Mouse (Mus musculus) hindbrain, embryonic 12.5 days (tissue): ENCODE measurements around the gene Fbxl22. TPM values are rescaled to one million over a fixed set of nuclear protein-coding genes. Genes with fewer than 3 reads are reported as not detected.

ENCODE experiments used
- ATAC-seq: fragments of 200-750 bp; cut with Nextera tagmentation; 2 replicates; pipeline ENCODE4 v1.8.0; 2017; ENCODE audit warnings: moderate TSS enrichment; ENCODE audit not compliant: low FRiP score
- H3K27ac ChIP-seq: fragments of 300-500 bp; sonication (generic); 2 replicates; pipeline ENCODE4 v1.5.1; 2016; ENCODE audit warnings: mild to moderate bottlenecking
- H3K27me3 ChIP-seq: fragments of 300-500 bp; sonication (generic); 2 replicates; pipeline ENCODE4 v1.6.1; 2016; ENCODE audit warnings: mild to moderate bottlenecking
- H3K36me3 ChIP-seq: fragments of 300-500 bp; sonication (generic); 2 replicates; pipeline ENCODE4 v1.6.1; 2016; ENCODE audit warnings: mild to moderate bottlenecking
- H3K4me1 ChIP-seq: fragments of 300-500 bp; sonication (generic); 2 replicates; pipeline ENCODE4 v1.6.1; 2016
- H3K4me2 ChIP-seq: fragments of 300-500 bp; sonication (generic); replicated peaks from 2 replicates; pipeline ENCODE4 v1.6.1; 2016; ENCODE audit warnings: mild to moderate bottlenecking
- H3K4me3 ChIP-seq: fragments of 300-500 bp; sonication (generic); 2 replicates; pipeline ENCODE4 v1.5.1; 2016; ENCODE audit warnings: mild to moderate bottlenecking
- H3K9ac ChIP-seq: fragments of 300-500 bp; sonication (generic); 2 replicates; pipeline ENCODE4 v1.6.1; 2016; ENCODE audit warnings: mild to moderate bottlenecking, moderate library complexity
- H3K9me3 ChIP-seq: fragments of 300-500 bp; sonication (generic); replicated peaks from 2 replicates; pipeline ENCODE4 v1.6.1; 2016; ENCODE audit warnings: mild to moderate bottlenecking
- WGBS: fragments of 180-500 bp; shearing (Covaris S2); methylation state at CpG from one replicate; pipeline ENCODE4 v1.1.7; 2016; 5-methylcytosine and 5-hydroxymethylcytosine counted together
- polyA plus RNA-seq: library from polyadenylated mRNA; unstranded; fragments of >200 nt; fragmentation: Nextera tagmentation; extraction: Ambion mirVana; gene quantifications from 2 replicates; pipeline ENCODE4 v1.2.1, GENCODE M21; 2016

Fbxl22 gene
- polyA plus RNA-seq, result 1.9 and 2.8 TPM in 2 replicates

DNA sequence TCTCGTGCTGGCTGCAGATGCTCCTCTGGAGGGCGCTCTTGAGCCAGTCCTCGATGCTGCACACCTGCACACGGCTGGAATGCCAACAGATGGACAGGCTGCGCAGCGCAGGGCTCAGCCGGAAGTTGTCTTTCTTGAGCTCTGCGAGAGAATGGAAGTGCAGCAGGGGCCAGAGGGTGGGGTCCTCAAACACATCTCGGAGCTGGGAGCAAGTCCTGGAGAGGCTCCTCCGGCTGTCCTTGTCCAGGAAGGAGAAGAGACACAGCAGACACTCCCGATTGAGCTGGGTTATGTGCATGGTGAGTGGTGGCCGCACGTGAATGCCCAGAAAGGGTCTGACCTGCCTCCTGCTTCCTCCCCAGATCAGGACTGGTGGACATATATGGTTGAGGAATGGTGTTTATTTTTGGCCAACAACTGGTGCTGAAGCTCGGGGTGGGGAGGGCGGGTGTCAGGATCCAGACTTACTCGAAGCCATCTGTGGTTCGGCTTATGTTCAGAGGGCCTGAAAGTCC lies at the start of gene Fbxl22:
Fbxl22 (minus strand) TSS at position 338 of the 515 bp plus-strand sequence.
- Histone ChIP-seq H3K4me1 (peaks cover 13% of the 10 kb centered on the region), H3K36me3 (peaks cover 52% of the 10 kb centered on the region), H3K27ac (peak within 1 kb of the TSS; percentile 94), H3K4me2 (no peak within 1 kb of the TSS), H3K9ac (no peak within 1 kb of the TSS), H3K9me3 (no peaks in the 10 kb centered on the region), H3K27me3 (no peaks in the 10 kb centered on the region), H3K4me3 (no peak within 1 kb of the TSS)
- WGBS, result 75% methylated on average over 17 of the region's 17 CpGs
- no peak for ATAC-seq

GRCm38 (mm10) chr9:66562215-66562614 lies 47.8 kb upstream of the Fbxl22 start:
- ATAC-seq, result no peak
- 80% methylated on average over 1 of the region's 1 CpGs for WGBS
- H3K36me3 ChIP-seq, result no peaks in the 10 kb centered on the region

DNA sequence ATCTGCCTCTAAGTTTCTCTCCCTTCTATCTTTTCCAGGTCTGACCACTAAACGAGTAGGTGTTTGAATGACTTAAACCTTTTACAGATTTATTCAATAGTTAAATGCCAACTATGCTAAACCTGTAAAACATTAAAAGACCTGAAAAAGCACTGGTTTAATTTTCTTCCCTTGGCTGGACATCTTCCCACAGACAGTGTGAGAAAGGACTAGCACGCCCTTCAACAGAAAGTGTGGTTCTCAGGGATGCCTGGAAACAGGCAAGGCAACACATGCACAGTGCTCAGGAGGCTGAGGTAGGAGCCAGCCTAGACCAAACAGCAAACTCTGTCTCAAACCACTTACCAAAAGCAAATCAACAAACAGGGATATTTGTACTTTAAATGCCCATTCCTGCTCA lies 47.1 kb upstream of the Fbxl22 start:
- WGBS, result 86% methylated on average over 2 of the region's 2 CpGs
- Histone ChIP-seq H3K4me2 (no peak overlapping the region), H3K4me3 (no peak overlapping the region), H3K27me3 (no peaks in the 10 kb centered on the region), H3K9me3 (no peaks in the 10 kb centered on the region), H3K9ac (no peak overlapping the region), H3K4me1 (peaks cover 11% of the 10 kb centered on the region; the same call in 1 of the 2 replicates), H3K36me3 (no peaks in the 10 kb centered on the region), H3K27ac (peak overlapping the region; percentile 41; the same call in 1 of the 2 replicates)
- ATAC-seq, result no peak

More at GRCm38 (mm10) chr9:66562215-66562614, 47.8 kb upstream of the Fbxl22 start:
- Histone ChIP-seq H3K9ac (no peak overlapping the region), H3K4me3 (no peak overlapping the region), H3K4me2 (no peak overlapping the region), H3K27ac (no peak overlapping the region), H3K9me3 (no peaks in the 10 kb centered on the region), H3K27me3 (no peaks in the 10 kb centered on the region), H3K4me1 (peaks cover 11% of the 10 kb centered on the region; the same call in 1 of the 2 replicates)

DNA sequence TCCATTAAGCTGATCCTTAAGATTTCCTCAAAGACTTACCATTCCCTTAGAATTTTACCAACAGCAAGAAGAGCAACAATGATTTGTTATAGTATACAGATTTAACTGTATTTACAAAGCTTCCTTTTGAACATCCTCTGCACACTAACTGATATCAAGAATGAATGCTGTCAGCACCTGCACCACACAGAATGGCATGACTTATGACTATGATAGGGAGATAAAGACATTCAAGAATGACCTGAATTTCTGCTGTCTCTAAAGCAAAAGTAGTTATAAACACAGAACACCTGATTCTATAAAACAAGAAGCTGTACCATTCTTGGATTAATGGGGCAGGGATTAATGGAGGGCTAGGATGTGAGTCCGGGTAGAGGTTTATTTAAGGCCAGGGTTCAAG lies 46.3 kb upstream of the Fbxl22 start:
- Histone ChIP-seq H3K36me3 (no peaks in the 10 kb centered on the region), H3K4me1 (peaks cover 11% of the 10 kb centered on the region; the same call in 1 of the 2 replicates), H3K4me2 (no peak overlapping the region), H3K4me3 (no peak overlapping the region), H3K27ac (peak overlapping the region; percentile 60; the same call in 1 of the 2 replicates), H3K9me3 (no peaks in the 10 kb centered on the region), H3K9ac (no peak overlapping the region), H3K27me3 (no peaks in the 10 kb centered on the region)
- ATAC-seq, result no peak
- 73% methylated on average over 1 of the region's 1 CpGs for WGBS

- ATAC-seq, result peak; percentile 69; the same call in 1 of the 2 replicates
- Histone ChIP-seq H3K9me3 (no peaks in the 10 kb centered on the region), H3K27me3 (no peaks in the 10 kb centered on the region), H3K9ac (no peak overlapping the region), H3K4me3 (no peak overlapping the region), H3K4me2 (no peak overlapping the region), H3K4me1 (peaks cover 11% of the 10 kb centered on the region; the same call in 1 of the 2 replicates), H3K27ac (no peak overlapping the region; the same call in 1 of the 2 replicates), H3K36me3 (no peaks in the 10 kb centered on the region)
- WGBS, result 44% methylated on average over 2 of the region's 2 CpGs
Observed at GRCm38 (mm10) chr9:66560295-66560694, 45.9 kb upstream of the Fbxl22 start.

- H3K27me3 ChIP-seq, result no peaks in the 10 kb centered on the region
- H3K27ac ChIP-seq, result no peak overlapping the region
- H3K36me3 ChIP-seq, result peaks cover 8% of the 10 kb centered on the region; the same call in 1 of the 2 replicates
- no peak overlapping the region for H3K4me3 ChIP-seq
- H3K4me2 ChIP-seq, result no peak overlapping the region
- ATAC-seq, result no peak
- peaks cover 11% of the 10 kb centered on the region; the same call in 1 of the 2 replicates for H3K4me1 ChIP-seq
- no peak overlapping the region for H3K9ac ChIP-seq
- H3K9me3 ChIP-seq, result no peaks in the 10 kb centered on the region
- WGBS, result 89% methylated on average over 4 of the region's 4 CpGs
Observed at GRCm38 (mm10) chr9:66558971-66559370, 44.6 kb upstream of the Fbxl22 start.

GRCm38 (mm10) chr9:66542785-66543184 lies 28.4 kb upstream of the Fbxl22 start:
- Histone ChIP-seq H3K9ac (no peak overlapping the region), H3K27ac (no peak overlapping the region), H3K4me3 (no peak overlapping the region), H3K9me3 (no peaks in the 10 kb centered on the region), H3K36me3 (peaks cover 52% of the 10 kb centered on the region), H3K27me3 (no peaks in the 10 kb centered on the region), H3K4me1 (no peaks in the 10 kb centered on the region), H3K4me2 (no peak overlapping the region)
- no peak for ATAC-seq
- WGBS, result 86% methylated on average over 4 of the region's 4 CpGs

- H3K27ac ChIP-seq, result no peak overlapping the region
- no peak for ATAC-seq
- H3K27me3 ChIP-seq, result no peaks in the 10 kb centered on the region
- no peak overlapping the region for H3K4me3 ChIP-seq
- H3K9ac ChIP-seq, result no peak overlapping the region
- H3K4me1 ChIP-seq, result 0 out of 2 replicates have a peak, but pooled peaks cover 2% of the 10 kb centered on the region
- WGBS, result 94% methylated on average over 3 of the region's 3 CpGs
- no peaks in the 10 kb centered on the region for H3K9me3 ChIP-seq
- peaks cover 73% of the 10 kb centered on the region for H3K36me3 ChIP-seq
- H3K4me2 ChIP-seq, result no peak overlapping the region
Observed at GRCm38 (mm10) chr9:66521595-66521994, 7.2 kb upstream of the Fbxl22 start.

DNA sequence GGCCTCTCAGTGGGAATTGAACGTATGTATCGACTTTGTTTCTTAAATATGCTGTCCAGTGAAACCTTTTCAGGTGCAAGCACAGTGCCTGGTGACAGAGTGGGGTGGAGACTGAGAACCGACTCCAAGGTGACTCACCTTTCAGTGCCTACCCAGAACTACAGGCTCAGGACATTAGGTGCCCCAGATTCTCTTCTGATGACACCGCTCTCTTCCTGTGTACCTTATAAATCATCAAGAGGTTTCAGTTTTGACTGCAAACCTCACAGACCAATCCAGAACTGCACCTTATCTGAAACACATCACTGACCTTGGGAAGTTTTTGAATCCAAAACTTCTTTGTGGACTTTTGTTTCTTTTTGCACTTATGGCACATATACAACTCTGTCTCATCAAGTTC lies 5.9 kb upstream of the Fbxl22 start:
- Histone ChIP-seq H3K36me3 (peaks cover 72% of the 10 kb centered on the region), H3K27ac (no peak overlapping the region), H3K4me3 (no peak overlapping the region), H3K9me3 (no peaks in the 10 kb centered on the region), H3K9ac (no peak overlapping the region), H3K4me1 (0 out of 2 replicates have a peak, but pooled peaks cover 2% of the 10 kb centered on the region), H3K4me2 (no peak overlapping the region), H3K27me3 (no peaks in the 10 kb centered on the region)
- WGBS, result 97% methylated on average over 4 of the region's 4 CpGs
- ATAC-seq, result no peak

DNA sequence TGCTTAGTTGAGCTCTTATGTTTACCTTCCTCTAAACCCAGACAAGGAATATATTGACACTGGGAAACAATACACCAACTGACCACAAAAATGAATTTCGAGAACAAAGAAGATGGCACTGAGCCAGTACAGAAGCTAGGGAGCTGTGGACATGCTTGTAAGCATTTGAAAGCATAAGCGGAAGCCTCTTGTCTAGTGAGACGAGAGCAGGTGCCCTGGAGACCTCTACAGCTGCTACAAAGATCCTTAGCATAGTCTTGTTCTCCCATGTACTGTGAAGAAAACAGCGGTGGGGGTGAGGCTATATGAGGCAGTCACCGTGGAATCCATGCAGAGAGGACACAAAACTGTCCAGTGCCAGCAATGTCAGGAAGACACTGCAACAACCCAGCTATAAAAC lies 4.5 kb upstream of the Fbxl22 start:
- Histone ChIP-seq H3K27ac (peak overlapping the region; percentile 64; the same call in 1 of the 2 replicates), H3K4me2 (no peak overlapping the region), H3K4me1 (0 out of 2 replicates have a peak, but pooled peaks cover 2% of the 10 kb centered on the region), H3K36me3 (peaks cover 73% of the 10 kb centered on the region), H3K27me3 (no peaks in the 10 kb centered on the region), H3K9me3 (no peaks in the 10 kb centered on the region), H3K4me3 (no peak overlapping the region), H3K9ac (no peak overlapping the region)
- peak; percentile 65; the same call in 1 of the 2 replicates for ATAC-seq
- 50% methylated on average over 5 of the region's 5 CpGs for WGBS

DNA sequence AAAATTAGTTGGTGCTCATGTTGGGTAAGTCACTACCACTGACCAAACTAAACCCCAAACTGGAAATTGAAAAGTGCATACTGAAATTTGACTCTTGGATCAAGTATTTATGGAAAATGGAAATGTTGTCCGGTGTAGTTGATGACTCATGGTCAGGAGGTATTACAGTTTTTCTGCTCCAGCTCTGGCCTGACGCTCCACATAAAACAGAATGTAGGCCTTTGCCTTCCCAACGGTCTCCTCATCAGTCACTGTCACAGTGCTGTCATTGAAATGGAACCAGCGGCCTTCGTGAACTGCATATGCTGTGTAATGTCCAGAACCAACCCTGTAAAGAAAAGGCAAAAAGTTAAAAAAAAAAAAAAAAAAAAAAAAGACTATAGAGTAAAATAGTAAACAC lies 3.9 kb upstream of the Fbxl22 start:
- peaks cover 70% of the 10 kb centered on the region for H3K36me3 ChIP-seq

DNA sequence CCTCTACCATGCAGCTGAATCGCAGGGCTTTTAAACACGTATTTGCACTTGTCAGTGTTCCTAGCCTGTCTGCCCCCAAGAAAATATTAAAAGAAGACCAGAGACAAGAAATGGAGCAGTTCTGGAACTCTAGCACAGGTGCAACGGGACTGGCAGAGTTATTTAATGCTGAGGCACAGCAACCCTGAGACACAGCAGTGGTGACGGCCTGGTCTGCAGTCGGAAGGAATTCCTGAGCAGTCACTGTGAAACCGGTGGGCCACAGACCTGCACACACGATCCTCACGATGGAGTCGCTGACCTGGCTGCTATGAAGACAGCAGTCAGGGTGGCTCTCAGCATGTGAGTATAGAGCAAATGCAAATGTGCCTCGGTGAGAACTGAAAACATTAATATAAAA lies 3.4 kb upstream of the Fbxl22 start:
- Histone ChIP-seq H3K4me2 (no peak overlapping the region), H3K9me3 (no peaks in the 10 kb centered on the region), H3K27ac (no peak overlapping the region), H3K4me3 (no peak overlapping the region), H3K4me1 (0 out of 2 replicates have a peak, but pooled peaks cover 2% of the 10 kb centered on the region), H3K27me3 (no peaks in the 10 kb centered on the region), H3K36me3 (peaks cover 69% of the 10 kb centered on the region), H3K9ac (no peak overlapping the region)
- ATAC-seq, result no peak
- WGBS, result 89% methylated on average over 10 of the region's 10 CpGs

More for the DNA sequence above, 3.9 kb upstream of the Fbxl22 start:
- Histone ChIP-seq H3K4me3 (no peak overlapping the region), H3K9me3 (no peaks in the 10 kb centered on the region), H3K9ac (no peak overlapping the region), H3K4me2 (no peak overlapping the region), H3K27ac (no peak overlapping the region), H3K27me3 (no peaks in the 10 kb centered on the region), H3K4me1 (0 out of 2 replicates have a peak, but pooled peaks cover 2% of the 10 kb centered on the region)
- 73% methylated on average over 5 of the region's 5 CpGs for WGBS
- ATAC-seq, result no peak
